Mouse (Mus musculus) hindbrain, embryonic 12.5 days (tissue): ENCODE measurements around the gene Atf4. TPM values are rescaled to one million over a fixed set of nuclear protein-coding genes. Genes with fewer than 3 reads are reported as not detected.

ENCODE experiments used
- ATAC-seq: fragments of 200-750 bp; cut with Nextera tagmentation; 2 replicates; pipeline ENCODE4 v1.8.0; 2017; ENCODE audit warnings: moderate TSS enrichment; ENCODE audit not compliant: low FRiP score
- H3K27ac ChIP-seq: fragments of 300-500 bp; sonication (generic); 2 replicates; pipeline ENCODE4 v1.5.1; 2016; ENCODE audit warnings: mild to moderate bottlenecking
- H3K27me3 ChIP-seq: fragments of 300-500 bp; sonication (generic); 2 replicates; pipeline ENCODE4 v1.6.1; 2016; ENCODE audit warnings: mild to moderate bottlenecking
- H3K36me3 ChIP-seq: fragments of 300-500 bp; sonication (generic); 2 replicates; pipeline ENCODE4 v1.6.1; 2016; ENCODE audit warnings: mild to moderate bottlenecking
- H3K4me1 ChIP-seq: fragments of 300-500 bp; sonication (generic); 2 replicates; pipeline ENCODE4 v1.6.1; 2016
- H3K4me2 ChIP-seq: fragments of 300-500 bp; sonication (generic); replicated peaks from 2 replicates; pipeline ENCODE4 v1.6.1; 2016; ENCODE audit warnings: mild to moderate bottlenecking
- H3K4me3 ChIP-seq: fragments of 300-500 bp; sonication (generic); 2 replicates; pipeline ENCODE4 v1.5.1; 2016; ENCODE audit warnings: mild to moderate bottlenecking
- H3K9ac ChIP-seq: fragments of 300-500 bp; sonication (generic); 2 replicates; pipeline ENCODE4 v1.6.1; 2016; ENCODE audit warnings: mild to moderate bottlenecking, moderate library complexity
- H3K9me3 ChIP-seq: fragments of 300-500 bp; sonication (generic); replicated peaks from 2 replicates; pipeline ENCODE4 v1.6.1; 2016; ENCODE audit warnings: mild to moderate bottlenecking
- WGBS: fragments of 180-500 bp; shearing (Covaris S2); methylation state at CpG from one replicate; pipeline ENCODE4 v1.1.7; 2016; 5-methylcytosine and 5-hydroxymethylcytosine counted together
- polyA plus RNA-seq: library from polyadenylated mRNA; unstranded; fragments of >200 nt; fragmentation: Nextera tagmentation; extraction: Ambion mirVana; gene quantifications from 2 replicates; pipeline ENCODE4 v1.2.1, GENCODE M21; 2016

Gene Atf4
- polyA plus RNA-seq, 1 experiment from 2014 or later = 115 TPM

GRCm38 (mm10) chr15:80225796-80226195, 29.2 kb upstream of the Atf4 start:
- no peak overlapping the region for H3K4me3 ChIP-seq
- no peaks in the 10 kb centered on the region for H3K9me3 ChIP-seq
- H3K4me1 ChIP-seq = peaks cover 2% of the 10 kb centered on the region; the same call in 1 of the 2 replicates
- 48% methylated on average over 2 of the region's 2 CpGs for WGBS
- H3K27ac ChIP-seq = no peak overlapping the region
- H3K4me2 ChIP-seq = no peak overlapping the region
- no peaks in the 10 kb centered on the region for H3K27me3 ChIP-seq
- H3K36me3 ChIP-seq = no peaks in the 10 kb centered on the region
- ATAC-seq = no peak
- no peak overlapping the region for H3K9ac ChIP-seq

- no peaks in the 10 kb centered on the region for H3K27me3 ChIP-seq
- H3K9me3 ChIP-seq = no peaks in the 10 kb centered on the region
- ATAC-seq = no peak
- H3K9ac ChIP-seq = no peak overlapping the region; the same call in 1 of the 2 replicates
- no peaks in the 10 kb centered on the region for H3K36me3 ChIP-seq
- H3K4me3 ChIP-seq = no peak overlapping the region
- H3K4me2 ChIP-seq = no peak overlapping the region
- H3K27ac ChIP-seq = no peak overlapping the region
- WGBS = 59% methylated on average over 17 of the region's 17 CpGs
- H3K4me1 ChIP-seq = peaks cover 3% of the 10 kb centered on the region; the same call in 1 of the 2 replicates
Measured at GRCm38 (mm10) chr15:80228071-80228800, 26.7 kb upstream of the Atf4 start.

GRCm38 (mm10) chr15:80232331-80232730, 22.7 kb upstream of the Atf4 start:
- Histone ChIP-seq H3K9ac (no peak overlapping the region), H3K9me3 (no peaks in the 10 kb centered on the region), H3K27ac (no peak overlapping the region), H3K27me3 (no peaks in the 10 kb centered on the region), H3K4me1 (peaks cover 12% of the 10 kb centered on the region), H3K36me3 (peaks cover 18% of the 10 kb centered on the region), H3K4me2 (no peak overlapping the region), H3K4me3 (no peak overlapping the region)
- 29% methylated on average over 2 of the region's 2 CpGs for WGBS
- no peak for ATAC-seq

- 0 out of 2 replicates have a peak overlapping the region, but pooled peaks have one; percentile 89 for H3K4me3 ChIP-seq
- H3K27ac ChIP-seq = peak overlapping the region; percentile 76
Measured at GRCm38 (mm10) chr15:80233053-80233452, 21.9 kb upstream of the Atf4 start.

GRCm38 (mm10) chr15:80233733-80234509, 21.1 kb upstream of the Atf4 start, which contains the start of gene Mief1:
Mief1 (plus strand) TSS chr15:80234018.
- H3K36me3 ChIP-seq = peaks cover 31% of the 10 kb centered on the region
- H3K27me3 ChIP-seq = no peaks in the 10 kb centered on the region
- H3K4me2 ChIP-seq = peak within 1 kb of the TSS; percentile 92
- H3K9ac ChIP-seq = peak within 1 kb of the TSS; percentile 88
- peak within 1 kb of the TSS; percentile 76 for H3K27ac ChIP-seq
- H3K4me1 ChIP-seq = peaks cover 10% of the 10 kb centered on the region
- under 1% methylated on average over 67 of the region's 67 CpGs for WGBS
- H3K9me3 ChIP-seq = no peaks in the 10 kb centered on the region
- H3K4me3 ChIP-seq = peak within 1 kb of the TSS; percentile 89
- ATAC-seq = peak; percentile 98

More at GRCm38 (mm10) chr15:80233053-80233452, 21.9 kb upstream of the Atf4 start:
- Histone ChIP-seq H3K4me2 (peak overlapping the region; percentile 92; the same call in 1 of the 2 replicates), H3K9ac (0 out of 2 replicates have a peak overlapping the region, but pooled peaks have one; percentile 88), H3K27me3 (no peaks in the 10 kb centered on the region), H3K9me3 (no peaks in the 10 kb centered on the region), H3K4me1 (peaks cover 12% of the 10 kb centered on the region), H3K36me3 (peaks cover 22% of the 10 kb centered on the region)
- 66% methylated on average over 4 of the region's 4 CpGs for WGBS
- ATAC-seq = 0 out of 2 replicates have a peak, but pooled peaks have one; percentile 16

- Histone ChIP-seq H3K9me3 (no peaks in the 10 kb centered on the region), H3K9ac (peak within 1 kb of the TSS; percentile 88), H3K27me3 (no peaks in the 10 kb centered on the region), H3K4me1 (peaks cover 10% of the 10 kb centered on the region), H3K4me2 (peak within 1 kb of the TSS; percentile 92), H3K27ac (0 out of 2 replicates have a peak within 1 kb of the TSS, but pooled peaks have one; percentile 76), H3K4me3 (peak within 1 kb of the TSS; percentile 89), H3K36me3 (peaks cover 40% of the 10 kb centered on the region)
- ATAC-seq = no peak
- WGBS = 92% methylated on average over 9 of the region's 9 CpGs
Measured at GRCm38 (mm10) chr15:80235535-80235934, 19.4 kb upstream of the Atf4 start, which contains the start of gene AC140267.1. AC140267.1 (plus strand) TSS chr15:80235835.

GRCm38 (mm10) chr15:80248135-80248534, 6.8 kb upstream of the Atf4 start:
- WGBS = 96% methylated on average over 12 of the region's 12 CpGs
- no peak overlapping the region for H3K4me3 ChIP-seq
- no peak overlapping the region for H3K9ac ChIP-seq
- H3K4me1 ChIP-seq = no peaks in the 10 kb centered on the region
- H3K9me3 ChIP-seq = no peaks in the 10 kb centered on the region
- H3K27me3 ChIP-seq = no peaks in the 10 kb centered on the region
- peaks cover 81% of the 10 kb centered on the region for H3K36me3 ChIP-seq
- no peak for ATAC-seq
- no peak overlapping the region for H3K4me2 ChIP-seq
- H3K27ac ChIP-seq = no peak overlapping the region

GRCm38 (mm10) chr15:80248596-80248995, 6.4 kb upstream of the Atf4 start:
- no peak for ATAC-seq
- Histone ChIP-seq H3K4me2 (no peak overlapping the region), H3K27me3 (no peaks in the 10 kb centered on the region), H3K4me3 (no peak overlapping the region), H3K27ac (no peak overlapping the region), H3K9ac (no peak overlapping the region), H3K9me3 (no peaks in the 10 kb centered on the region), H3K36me3 (peaks cover 78% of the 10 kb centered on the region), H3K4me1 (peaks cover 3% of the 10 kb centered on the region; the same call in 1 of the 2 replicates)
- WGBS = 100% methylated on average over 1 of the region's 1 CpGs

- Histone ChIP-seq H3K9ac (no peak overlapping the region), H3K9me3 (no peaks in the 10 kb centered on the region), H3K36me3 (peaks cover 72% of the 10 kb centered on the region), H3K4me3 (no peak overlapping the region), H3K27me3 (no peaks in the 10 kb centered on the region), H3K4me1 (peaks cover 14% of the 10 kb centered on the region), H3K27ac (no peak overlapping the region), H3K4me2 (no peak overlapping the region)
- no peak for ATAC-seq
- 96% methylated on average over 10 of the region's 10 CpGs for WGBS
Measured at GRCm38 (mm10) chr15:80249672-80250071, 5.3 kb upstream of the Atf4 start.

GRCm38 (mm10) chr15:80250586-80250985, 4.4 kb upstream of the Atf4 start:
- H3K27me3 ChIP-seq = no peaks in the 10 kb centered on the region
- no peak for ATAC-seq
- H3K4me2 ChIP-seq = no peak overlapping the region
- H3K9me3 ChIP-seq = no peaks in the 10 kb centered on the region
- H3K27ac ChIP-seq = no peak overlapping the region
- H3K4me3 ChIP-seq = no peak overlapping the region
- WGBS = 97% methylated on average over 6 of the region's 6 CpGs
- no peak overlapping the region for H3K9ac ChIP-seq
- peaks cover 14% of the 10 kb centered on the region for H3K4me1 ChIP-seq
- peaks cover 65% of the 10 kb centered on the region for H3K36me3 ChIP-seq

- no peaks in the 10 kb centered on the region for H3K27me3 ChIP-seq
- 0 out of 2 replicates have a peak overlapping the region, but pooled peaks have one; percentile 23 for H3K9ac ChIP-seq
- ATAC-seq = no peak
- WGBS = 31% methylated on average over 2 of the region's 2 CpGs
- peaks cover 59% of the 10 kb centered on the region for H3K36me3 ChIP-seq
- H3K9me3 ChIP-seq = no peaks in the 10 kb centered on the region
- no peak overlapping the region for H3K27ac ChIP-seq
- H3K4me2 ChIP-seq = no peak overlapping the region
- no peak overlapping the region for H3K4me3 ChIP-seq
- peaks cover 35% of the 10 kb centered on the region for H3K4me1 ChIP-seq
Measured at GRCm38 (mm10) chr15:80253530-80253929, 1.5 kb upstream of the Atf4 start.

GRCm38 (mm10) chr15:80254207-80254606, 777 bp upstream of the Atf4 start:
- Histone ChIP-seq H3K27ac (peak overlapping the region; percentile 99), H3K36me3 (peaks cover 57% of the 10 kb centered on the region), H3K27me3 (no peaks in the 10 kb centered on the region), H3K4me3 (peak overlapping the region; percentile 100), H3K9ac (peak overlapping the region; percentile 82), H3K4me1 (peaks cover 38% of the 10 kb centered on the region), H3K4me2 (peak overlapping the region; percentile 92), H3K9me3 (no peaks in the 10 kb centered on the region)
- WGBS = 54% methylated on average over 6 of the region's 6 CpGs
- ATAC-seq = no peak
